Mouse (Mus musculus): Measurements from ENCODE around the gene Nfx1. TPM values are rescaled to one million over a fixed set of nuclear protein-coding genes. Genes with fewer than 3 reads are reported as not detected.
"Not testable (repeated sequence)": the region's sequence is repeated elsewhere in the genome, so short reads cannot be mapped to it uniquely, and the experiment has no call there.

The Nfx1 gene
- polyA plus RNA-seq (2015; fragmentation: Nextera tagmentation; extraction: Ambion mirVana) = 32.8 and 40.5 TPM in 2 replicates

- DNase-seq = peak; percentile 92
- peaks cover 51% of the 10 kb centered on the region for H3K4me1 ChIP-seq (replicated peaks)
- H3K4me3 ChIP-seq (replicated peaks) = peak within 1 kb of the TSS; percentile 97
- peak within 1 kb of the TSS; percentile 91 for H3K27ac ChIP-seq
- peaks cover 36% of the 10 kb centered on the region for H3K36me3 ChIP-seq
- H3K9ac ChIP-seq = peak within 1 kb of the TSS; percentile 91
- H3K9me3 ChIP-seq (replicated peaks) = no peaks in the 10 kb centered on the region
- peak; percentile 93 for ATAC-seq (ENCODE audit: low read depth)
- peak within 1 kb of the TSS; percentile 85 for H3K4me2 ChIP-seq
- no peaks in the 10 kb centered on the region for H3K27me3 ChIP-seq
- WGBS (ENCODE audit: insufficient replicate concordance) = under 1% methylated on average over 85 of the region's 85 CpGs
Observed at GRCm38 (mm10) chr4:40970842-40971701, at the start of gene Nfx1. Nfx1 (plus strand) TSS chr4:40970906.

- Histone ChIP-seq H3K27ac (no peak overlapping the region), H3K36me3 (no peaks in the 10 kb centered on the region), H3K27me3 (no peaks in the 10 kb centered on the region; the same call in 1 of the 2 replicates), H3K9ac (no peak overlapping the region), H3K4me1 (replicated peaks) (peaks cover 11% of the 10 kb centered on the region), H3K9me3 (replicated peaks) (no peaks in the 10 kb centered on the region), H3K4me2 (no peak overlapping the region), H3K4me3 (replicated peaks) (no peak overlapping the region)
- no peak for ATAC-seq (ENCODE audit: low read depth)
- WGBS (ENCODE audit: insufficient replicate concordance) = 54% methylated on average over 3 of the region's 3 CpGs
- no peak for DNase-seq
Observed at GRCm38 (mm10) chr4:40921288-40921687, 49.4 kb upstream of the Nfx1 start.

GRCm38 (mm10) chr4:40923087-40923651 is 47.5 kb upstream of the Nfx1 start:
- H3K9ac ChIP-seq = no peak overlapping the region
- H3K4me3 ChIP-seq (replicated peaks) = no peak overlapping the region
- H3K4me1 ChIP-seq (replicated peaks) = peaks cover 11% of the 10 kb centered on the region
- DNase-seq = no peak
- no peaks in the 10 kb centered on the region for H3K36me3 ChIP-seq
- no peak for ATAC-seq (ENCODE audit: low read depth)
- no peaks in the 10 kb centered on the region for H3K9me3 ChIP-seq (replicated peaks)
- H3K4me2 ChIP-seq = no peak overlapping the region
- 75% methylated on average over 6 of the region's 6 CpGs for WGBS (ENCODE audit: insufficient replicate concordance)
- H3K27ac ChIP-seq = no peak overlapping the region
- no peaks in the 10 kb centered on the region; the same call in 1 of the 2 replicates for H3K27me3 ChIP-seq

GRCm38 (mm10) chr4:40925568-40925967 is 45.1 kb upstream of the Nfx1 start:
- no peaks in the 10 kb centered on the region; the same call in 1 of the 2 replicates for H3K27me3 ChIP-seq
- WGBS (ENCODE audit: insufficient replicate concordance) = 66% methylated on average over 3 of the region's 3 CpGs
- H3K36me3 ChIP-seq = no peaks in the 10 kb centered on the region
- no peak overlapping the region for H3K4me2 ChIP-seq
- H3K4me1 ChIP-seq (replicated peaks) = no peaks in the 10 kb centered on the region
- no peak overlapping the region for H3K9ac ChIP-seq
- DNase-seq (no peak), ATAC-seq (ENCODE audit: low read depth) (no peak)
- H3K9me3 ChIP-seq (replicated peaks) = no peaks in the 10 kb centered on the region
- H3K4me3 ChIP-seq (replicated peaks) = no peak overlapping the region
- H3K27ac ChIP-seq = no peak overlapping the region

GRCm38 (mm10) chr4:40929046-40929445 is 41.7 kb upstream of the Nfx1 start:
- H3K27ac ChIP-seq = no peak overlapping the region
- no peak overlapping the region for H3K9ac ChIP-seq
- no peaks in the 10 kb centered on the region for H3K27me3 ChIP-seq
- DNase-seq (no peak), ATAC-seq (ENCODE audit: low read depth) (no peak)
- WGBS (ENCODE audit: insufficient replicate concordance) = 83% methylated on average over 7 of the region's 7 CpGs
- H3K4me3 ChIP-seq (replicated peaks) = no peak overlapping the region
- H3K9me3 ChIP-seq (replicated peaks) = no peaks in the 10 kb centered on the region
- peaks cover 17% of the 10 kb centered on the region for H3K36me3 ChIP-seq
- H3K4me1 ChIP-seq (replicated peaks) = peaks cover 4% of the 10 kb centered on the region
- H3K4me2 ChIP-seq = no peak overlapping the region

GRCm38 (mm10) chr4:40933694-40934093 is 37.0 kb upstream of the Nfx1 start:
- Histone ChIP-seq H3K4me2 (no peak overlapping the region), H3K4me1 (replicated peaks) (peaks cover 16% of the 10 kb centered on the region), H3K9ac (no peak overlapping the region), H3K4me3 (replicated peaks) (no peak overlapping the region), H3K27me3 (no peaks in the 10 kb centered on the region), H3K27ac (peak overlapping the region; percentile 2; the same call in 1 of the 2 replicates), H3K9me3 (replicated peaks) (no peaks in the 10 kb centered on the region), H3K36me3 (peaks cover 61% of the 10 kb centered on the region)
- ATAC-seq (ENCODE audit: low read depth) (no peak), DNase-seq (no peak)
- WGBS (ENCODE audit: insufficient replicate concordance) = 84% methylated on average over 5 of the region's 5 CpGs

GRCm38 (mm10) chr4:40934369-40934768 is 36.3 kb upstream of the Nfx1 start:
- Histone ChIP-seq H3K36me3 (peaks cover 67% of the 10 kb centered on the region), H3K27ac (peak overlapping the region; percentile 54; the same call in 1 of the 2 replicates), H3K4me1 (replicated peaks) (peaks cover 16% of the 10 kb centered on the region)
- H3K9ac ChIP-seq; H3K4me2 ChIP-seq; H3K9me3 ChIP-seq (replicated peaks); H3K27me3 ChIP-seq; DNase-seq; H3K4me3 ChIP-seq (replicated peaks): not testable (repeated sequence)
- ATAC-seq (ENCODE audit: low read depth) = peak; percentile 72
- 51% methylated on average over 3 of the region's 3 CpGs for WGBS (ENCODE audit: insufficient replicate concordance)

- DNase-seq (no peak), ATAC-seq (ENCODE audit: low read depth) (no peak)
- Histone ChIP-seq H3K27me3 (no peaks in the 10 kb centered on the region), H3K4me3 (replicated peaks) (no peak overlapping the region), H3K9me3 (replicated peaks) (peaks cover 11% of the 10 kb centered on the region), H3K9ac (no peak overlapping the region), H3K4me1 (replicated peaks) (peaks cover 16% of the 10 kb centered on the region), H3K36me3 (peaks cover 87% of the 10 kb centered on the region), H3K4me2 (no peak overlapping the region), H3K27ac (peak overlapping the region; percentile 50; the same call in 1 of the 2 replicates)
- 76% methylated on average over 9 of the region's 9 CpGs for WGBS (ENCODE audit: insufficient replicate concordance)
Observed at GRCm38 (mm10) chr4:40936175-40936839, 34.4 kb upstream of the Nfx1 start.

- Histone ChIP-seq H3K27me3 (no peaks in the 10 kb centered on the region), H3K4me3 (replicated peaks) (no peak overlapping the region), H3K36me3 (peaks cover 95% of the 10 kb centered on the region), H3K9me3 (replicated peaks) (peaks cover 11% of the 10 kb centered on the region), H3K27ac (no peak overlapping the region), H3K4me1 (replicated peaks) (peaks cover 33% of the 10 kb centered on the region), H3K4me2 (no peak overlapping the region), H3K9ac (no peak overlapping the region)
- 90% methylated on average over 5 of the region's 5 CpGs for WGBS (ENCODE audit: insufficient replicate concordance)
- no peak for DNase-seq
- ATAC-seq (ENCODE audit: low read depth) = no peak
Observed at GRCm38 (mm10) chr4:40938793-40939192, 31.9 kb upstream of the Nfx1 start.

- Histone ChIP-seq H3K9me3 (replicated peaks) (peaks cover 11% of the 10 kb centered on the region), H3K4me3 (replicated peaks) (no peak overlapping the region), H3K27ac (no peak overlapping the region), H3K36me3 (peaks cover 74% of the 10 kb centered on the region), H3K4me1 (replicated peaks) (peaks cover 48% of the 10 kb centered on the region), H3K27me3 (no peaks in the 10 kb centered on the region), H3K4me2 (no peak overlapping the region), H3K9ac (no peak overlapping the region)
- no peak for ATAC-seq (ENCODE audit: low read depth)
- peak; percentile 27 for DNase-seq
- WGBS (ENCODE audit: insufficient replicate concordance) = 93% methylated on average over 5 of the region's 5 CpGs
Observed at GRCm38 (mm10) chr4:40943651-40944050, 27.1 kb upstream of the Nfx1 start.

GRCm38 (mm10) chr4:40946516-40947121 is 24.1 kb upstream of the Nfx1 start:
- Histone ChIP-seq H3K4me3 (replicated peaks) (peak overlapping the region; percentile 97), H3K9me3 (replicated peaks) (no peaks in the 10 kb centered on the region), H3K4me2 (peak overlapping the region; percentile 85), H3K4me1 (replicated peaks) (peaks cover 62% of the 10 kb centered on the region), H3K27ac (peak overlapping the region; percentile 94), H3K27me3 (no peaks in the 10 kb centered on the region), H3K9ac (peak overlapping the region; percentile 96), H3K36me3 (peaks cover 58% of the 10 kb centered on the region)
- DNase-seq = no peak
- 45% methylated on average over 7 of the region's 7 CpGs for WGBS (ENCODE audit: insufficient replicate concordance)
- ATAC-seq (ENCODE audit: low read depth) = no peak

Data from liver, embryonic 13.5 days (tissue).